Mouse (Mus musculus): Measurements from ENCODE around the gene Tnn. TPM values are rescaled to one million over a fixed set of nuclear protein-coding genes. Genes with fewer than 3 reads are reported as not detected.

Gene Tnn
- total RNA-seq (2023), result under 1 TPM in 1 of 2 experiments, not detected in 1; 0.13 TPM

GRCm38 (mm10) chr1:160153480-160153879 is at the start of gene Tnn:
Tnn (minus strand) TSS chr1:160153580.

GRCm38 (mm10) chr1:160194529-160195336 is 41.4 kb upstream of the Tnn start, which contains the start of gene Mrps14:
Mrps14 (plus strand) TSS chr1:160195215.

GRCm38 (mm10) chr1:160044237-160045021 is 109.0 kb downstream of the Tnn start, which contains the start of gene 4930523C07Rik:
4930523C07Rik (plus strand) TSS chr1:160044382.

Other genes with a start within 250 kb of the Tnn start
- 100 to 1,000 TPM; 105 to 123 TPM for gene 4930523C07Rik, start 109.2 kb downstream of the Tnn start, total RNA-seq (2023)
- gene Mrps14, start 41.6 kb upstream of the Tnn start, total RNA-seq (2023), result 10 to 100 TPM; 31.7 to 34.9 TPM
- gene Cacybp, start 59.3 kb upstream of the Tnn start, total RNA-seq (2023), result 10 to 100 TPM; 24.0 to 25.0 TPM

Measured in neutrophil, adult 59 days (primary cell).